8 mouse cellular contexts compared by ENCODE assay signal in genomic region chr7:49778904-49779615, GRCm38 (mm10). TPM values are rescaled to one million over a fixed set of nuclear protein-coding genes. Genes with fewer than 3 reads are reported as not detected.
DNase-seq lines count a peak whose midpoint lies in the region; ATAC-seq and TF ChIP-seq lines count a peak whose summit lies in the region.

No protein-coding gene starts in this region.

- H3K4me2 ChIP-seq in kidney, postnatal 0 days (ENCODE audit: low read length), result peak overlapping the region; percentile 78
- peak overlapping the region; percentile 85 for H3K4me2 ChIP-seq in midbrain, embryonic 12.5 days (replicated peaks)

- no peak for ATAC-seq in kidney, postnatal 0 days (replicated peaks; ENCODE audit: low FRiP score, low read depth)
- no peak for ATAC-seq in midbrain, embryonic 12.5 days (ENCODE audit: low FRiP score, low read depth)

- no peak for TF ChIP-seq CTCF in kidney, postnatal 0 days (IDR thresholded peaks at IDR 0.05; ENCODE audit: low read depth)

- peak overlapping the region; percentile 71; the same call in 1 of the 2 replicates for H3K9ac ChIP-seq in kidney, postnatal 0 days (ENCODE audit: low read depth, low read length)
- peak overlapping the region; percentile 61; the same call in 1 of the 2 replicates for H3K9ac ChIP-seq in midbrain, embryonic 12.5 days (replicated peaks)

- no peaks in the 10 kb centered on the region for H3K9me3 ChIP-seq in forebrain, embryonic 10.5 days
- no peaks in the 10 kb centered on the region for H3K9me3 ChIP-seq in kidney, postnatal 0 days (replicated peaks; ENCODE audit: low read length)
- no peaks in the 10 kb centered on the region for H3K9me3 ChIP-seq in midbrain, embryonic 12.5 days

- peaks cover 37% of the 10 kb centered on the region for H3K36me3 ChIP-seq in forebrain, embryonic 10.5 days (replicated peaks)
- 0 out of 2 replicates have a peak, but pooled peaks cover 3% of the 10 kb centered on the region for H3K36me3 ChIP-seq in kidney, postnatal 0 days (ENCODE audit: insufficient read depth, low read length)
- peaks cover 18% of the 10 kb centered on the region for H3K36me3 ChIP-seq in midbrain, embryonic 12.5 days

- DNase-seq in layer of hippocampus, adult 9-11 months, result peak; percentile 51
- no peak for DNase-seq in layer of hippocampus, postnatal 36 days
- DNase-seq in R1 (ENCODE audit: low read depth, low spot score), result peak; percentile 77
- no peak for DNase-seq in forebrain, embryonic 10.5 days (ENCODE audit: extremely low spot score, low spot score)
- peak; percentile 6 for DNase-seq in kidney, postnatal 0 days (ENCODE audit: low spot score)
- DNase-seq in retina, embryonic 14.5 days (ENCODE audit: low spot score), result no peak
- no peak for DNase-seq in adrenal gland, postnatal 36 days

- H3K4me3 ChIP-seq in forebrain, embryonic 10.5 days, result peak overlapping the region; percentile 78
- peak overlapping the region; percentile 62 for H3K4me3 ChIP-seq in kidney, postnatal 0 days (replicated peaks; ENCODE audit: low read depth, low read length)
- H3K4me3 ChIP-seq in midbrain, embryonic 12.5 days, result peak overlapping the region; percentile 81

- H3K4me1 ChIP-seq in forebrain, embryonic 10.5 days, result peaks cover 20% of the 10 kb centered on the region
- 0 out of 2 replicates have a peak, but pooled peaks cover 6% of the 10 kb centered on the region for H3K4me1 ChIP-seq in kidney, postnatal 0 days (replicated peaks; ENCODE audit: insufficient read depth, low read length)
- H3K4me1 ChIP-seq in midbrain, embryonic 12.5 days, result peaks cover 16% of the 10 kb centered on the region

- WGBS in forebrain, embryonic 10.5 days, result 81% methylated on average over 12 of the region's 12 CpGs
- WGBS in kidney, postnatal 0 days, result 72% methylated on average over 12 of the region's 12 CpGs
- WGBS in midbrain, embryonic 12.5 days, result 84% methylated on average over 12 of the region's 12 CpGs

- peak overlapping the region; percentile 96 for H3K27ac ChIP-seq in forebrain, embryonic 10.5 days
- H3K27ac ChIP-seq in kidney, postnatal 0 days, result no peak overlapping the region; the same call in 1 of the 2 replicates
- H3K27ac ChIP-seq in midbrain, embryonic 12.5 days (replicated peaks), result 0 out of 2 replicates have a peak overlapping the region, but pooled peaks have one; percentile 72

- peaks cover 33% of the 10 kb centered on the region for H3K27me3 ChIP-seq in forebrain, embryonic 10.5 days (ENCODE audit: poor library complexity, severe bottlenecking)
- H3K27me3 ChIP-seq in kidney, postnatal 0 days (ENCODE audit: insufficient read depth, low read length), result no peaks in the 10 kb centered on the region
- peaks cover 13% of the 10 kb centered on the region for H3K27me3 ChIP-seq in midbrain, embryonic 12.5 days

RNA-seq across cellular contexts. Expression of gene Prmt3, which starts 0.9 kb away (rescaled TPM):
- 10 to 100 TPM; 37.2 to 37.5 TPM for total RNA-seq in layer of hippocampus, postnatal 36 days (2021)
- 70.2 TPM in 2 replicates for polyA plus RNA-seq in forebrain, embryonic 10.5 days (2016; fragmentation: Nextera tagmentation; extraction: Ambion mirVana)
- 50.7 and 52.3 TPM in 2 replicates for polyA plus RNA-seq in kidney, postnatal 0 days (2015; fragmentation: Nextera tagmentation; extraction: Ambion mirVana)
- 74.7 and 78.4 TPM in 2 replicates for polyA plus RNA-seq in midbrain, embryonic 12.5 days (2016; fragmentation: Nextera tagmentation; extraction: Ambion mirVana)
- 10 to 100 TPM; 32.7 to 51.7 TPM for total RNA-seq in adrenal gland, postnatal 36 days (2021)

RNA-seq across cellular contexts. Expression of gene Htatip2, which starts 20.1 kb away (rescaled TPM):
- total RNA-seq in layer of hippocampus, postnatal 36 days (2021), result 10 to 100 TPM; 10.0 to 12.7 TPM
- polyA plus RNA-seq in forebrain, embryonic 10.5 days (2016; fragmentation: Nextera tagmentation; extraction: Ambion mirVana), result 2.8 and 4.2 TPM in 2 replicates
- 11.3 and 12.6 TPM in 2 replicates for polyA plus RNA-seq in kidney, postnatal 0 days (2015; fragmentation: Nextera tagmentation; extraction: Ambion mirVana)
- polyA plus RNA-seq in midbrain, embryonic 12.5 days (2016; fragmentation: Nextera tagmentation; extraction: Ambion mirVana), result 9.3 and 12.2 TPM in 2 replicates
- total RNA-seq in adrenal gland, postnatal 36 days (2021), result 10 to 100 TPM; 33.0 to 40.2 TPM

Comparison
In these comparisons a context has a peak if more than half of its experiments do, and no peak if none do; other contexts are left out.
1. DNase-seq: peak in layer of hippocampus, adult 9-11 months (single experiment), R1 (single experiment) and kidney, postnatal 0 days (single experiment); none in layer of hippocampus, postnatal 36 days (0 of 2), forebrain, embryonic 10.5 days (single experiment), retina, embryonic 14.5 days (single experiment) and adrenal gland, postnatal 36 days (0 of 2).
2. Peak in every context shown above with its lines, with median percentiles within 50 percentile points of each other: H3K4me3 ChIP-seq.